Mouse (Mus musculus): ENCODE results near the gene Afp. TPM values are rescaled to one million over a fixed set of nuclear protein-coding genes. Genes with fewer than 3 reads are reported as not detected.

Afp gene
- total and polyA plus RNA-seq, 2 experiments from 2014 or later: 0.51 to 6.1 TPM

- no peak within 1 kb of the TSS for H3K4me2 ChIP-seq (ENCODE audit: low read depth, low read length)
- WGBS: 88% methylated on average over 8 of the region's 8 CpGs
- ATAC-seq (ENCODE audit: insufficient read depth, low read depth): no peak
- no peak for DNase-seq (ENCODE audit: low spot score)
- no peak within 1 kb of the TSS for H3K27ac ChIP-seq (ENCODE audit: low read depth)
- H3K9me3 ChIP-seq (replicated peaks; ENCODE audit: control insufficient read depth, low read length): no peaks in the 10 kb centered on the region
- no peaks in the 10 kb centered on the region for H3K27me3 ChIP-seq (ENCODE audit: control insufficient read depth, insufficient read depth, low read length)
- no peaks in the 10 kb centered on the region for H3K36me3 ChIP-seq (replicated peaks; ENCODE audit: control insufficient read depth, insufficient read depth, low read length)
- no peak within 1 kb of the TSS for H3K9ac ChIP-seq (replicated peaks; ENCODE audit: low read depth, low read length)
- no peak within 1 kb of the TSS for H3K4me3 ChIP-seq (ENCODE audit: low read depth, low read length)
- H3K4me1 ChIP-seq (ENCODE audit: control insufficient read depth, insufficient read depth): no peaks in the 10 kb centered on the region
- TF ChIP-seq EP300 (IDR thresholded peaks at IDR 0.05; ENCODE audit: low read depth) (no peak), CTCF (IDR thresholded peaks at IDR 0.05; ENCODE audit: low read depth) (no peak)
These were observed 29.9 kb upstream of the Afp start, which contains the start of gene Alb for GRCm38 (mm10) chr5:90460619-90461018. TSS of gene Alb (plus strand) at chr5:90460897.

- ATAC-seq (ENCODE audit: insufficient read depth, low read depth) (no peak), DNase-seq (ENCODE audit: low spot score) (no peak)
- Histone ChIP-seq H3K4me2 (ENCODE audit: low read depth, low read length) (no peak overlapping the region), H3K4me3 (ENCODE audit: low read depth, low read length) (no peak overlapping the region), H3K9ac (replicated peaks; ENCODE audit: low read depth, low read length) (no peak overlapping the region), H3K4me1 (ENCODE audit: control insufficient read depth, insufficient read depth) (no peaks in the 10 kb centered on the region), H3K27me3 (ENCODE audit: control insufficient read depth, insufficient read depth, low read length) (no peaks in the 10 kb centered on the region), H3K36me3 (replicated peaks; ENCODE audit: control insufficient read depth, insufficient read depth, low read length) (no peaks in the 10 kb centered on the region), H3K9me3 (replicated peaks; ENCODE audit: control insufficient read depth, low read length) (no peaks in the 10 kb centered on the region), H3K27ac (ENCODE audit: low read depth) (no peak overlapping the region)
- no peak for TF ChIP-seq CTCF (IDR thresholded peaks at IDR 0.05; ENCODE audit: low read depth)
- 73% methylated on average over 4 of the region's 4 CpGs for whole genome bisulfite sequencing
These were observed 23.7 kb upstream of the Afp start for GRCm38 (mm10) chr5:90466806-90467205.

GRCm38 (mm10) chr5:90467245-90467644 is 23.3 kb upstream of the Afp start:
- Histone ChIP-seq H3K27me3 (ENCODE audit: control insufficient read depth, insufficient read depth, low read length) (no peaks in the 10 kb centered on the region), H3K9ac (replicated peaks; ENCODE audit: low read depth, low read length) (no peak overlapping the region), H3K4me3 (ENCODE audit: low read depth, low read length) (no peak overlapping the region), H3K4me1 (ENCODE audit: control insufficient read depth, insufficient read depth) (no peaks in the 10 kb centered on the region), H3K9me3 (replicated peaks; ENCODE audit: control insufficient read depth, low read length) (no peaks in the 10 kb centered on the region), H3K27ac (ENCODE audit: low read depth) (no peak overlapping the region), H3K4me2 (ENCODE audit: low read depth, low read length) (no peak overlapping the region), H3K36me3 (replicated peaks; ENCODE audit: control insufficient read depth, insufficient read depth, low read length) (no peaks in the 10 kb centered on the region)
- 59% methylated on average over 6 of the region's 6 CpGs for WGBS
- ATAC-seq (ENCODE audit: insufficient read depth, low read depth): no peak
- TF ChIP-seq EP300 (IDR thresholded peaks at IDR 0.05; ENCODE audit: low read depth) (no peak), CTCF (IDR thresholded peaks at IDR 0.05; ENCODE audit: low read depth) (no peak)
- no peak for DNase-seq (ENCODE audit: low spot score)

- WGBS: 78% methylated on average over 3 of the region's 3 CpGs
- Histone ChIP-seq H3K4me1 (ENCODE audit: control insufficient read depth, insufficient read depth) (no peaks in the 10 kb centered on the region), H3K36me3 (replicated peaks; ENCODE audit: control insufficient read depth, insufficient read depth, low read length) (no peaks in the 10 kb centered on the region), H3K9ac (replicated peaks; ENCODE audit: low read depth, low read length) (no peak overlapping the region), H3K9me3 (replicated peaks; ENCODE audit: control insufficient read depth, low read length) (no peaks in the 10 kb centered on the region), H3K27me3 (ENCODE audit: control insufficient read depth, insufficient read depth, low read length) (no peaks in the 10 kb centered on the region), H3K27ac (ENCODE audit: low read depth) (no peak overlapping the region), H3K4me3 (ENCODE audit: low read depth, low read length) (no peak overlapping the region), H3K4me2 (ENCODE audit: low read depth, low read length) (no peak overlapping the region)
- DNase-seq (ENCODE audit: low spot score): no peak
- TF ChIP-seq EP300 (IDR thresholded peaks at IDR 0.05; ENCODE audit: low read depth) (no peak), CTCF (IDR thresholded peaks at IDR 0.05; ENCODE audit: low read depth) (no peak)
- no peak for ATAC-seq (ENCODE audit: insufficient read depth, low read depth)
These were observed 19.7 kb upstream of the Afp start for GRCm38 (mm10) chr5:90470836-90471235.

- H3K4me2 ChIP-seq (ENCODE audit: low read depth, low read length): no peak overlapping the region
- no peak overlapping the region for H3K9ac ChIP-seq (replicated peaks; ENCODE audit: low read depth, low read length)
- no peaks in the 10 kb centered on the region for H3K27me3 ChIP-seq (ENCODE audit: control insufficient read depth, insufficient read depth, low read length)
- ATAC-seq (ENCODE audit: insufficient read depth, low read depth) (no peak), DNase-seq (ENCODE audit: low spot score) (no peak)
- TF ChIP-seq CTCF (IDR thresholded peaks at IDR 0.05; ENCODE audit: low read depth) (no peak), EP300 (IDR thresholded peaks at IDR 0.05; ENCODE audit: low read depth) (no peak)
- no peak overlapping the region for H3K27ac ChIP-seq (ENCODE audit: low read depth)
- H3K4me1 ChIP-seq (ENCODE audit: control insufficient read depth, insufficient read depth): no peaks in the 10 kb centered on the region
- WGBS: 75% methylated on average over 4 of the region's 4 CpGs
- no peaks in the 10 kb centered on the region for H3K36me3 ChIP-seq (replicated peaks; ENCODE audit: control insufficient read depth, insufficient read depth, low read length)
- H3K4me3 ChIP-seq (ENCODE audit: low read depth, low read length): no peak overlapping the region
- H3K9me3 ChIP-seq (replicated peaks; ENCODE audit: control insufficient read depth, low read length): no peaks in the 10 kb centered on the region
These were observed 16.6 kb upstream of the Afp start for GRCm38 (mm10) chr5:90473902-90474301.

GRCm38 (mm10) chr5:90474369-90474768 is 16.2 kb upstream of the Afp start:
- 76% methylated on average over 5 of the region's 5 CpGs for WGBS
- no peaks in the 10 kb centered on the region for H3K27me3 ChIP-seq (ENCODE audit: control insufficient read depth, insufficient read depth, low read length)
- H3K9me3 ChIP-seq (replicated peaks; ENCODE audit: control insufficient read depth, low read length): no peaks in the 10 kb centered on the region
- no peaks in the 10 kb centered on the region for H3K4me1 ChIP-seq (ENCODE audit: control insufficient read depth, insufficient read depth)
- no peak overlapping the region for H3K4me3 ChIP-seq (ENCODE audit: low read depth, low read length)
- no peak overlapping the region for H3K27ac ChIP-seq (ENCODE audit: low read depth)
- DNase-seq (ENCODE audit: low spot score) (no peak), ATAC-seq (ENCODE audit: insufficient read depth, low read depth) (no peak)
- no peaks in the 10 kb centered on the region for H3K36me3 ChIP-seq (replicated peaks; ENCODE audit: control insufficient read depth, insufficient read depth, low read length)
- no peak overlapping the region for H3K4me2 ChIP-seq (ENCODE audit: low read depth, low read length)
- H3K9ac ChIP-seq (replicated peaks; ENCODE audit: low read depth, low read length): no peak overlapping the region
- TF ChIP-seq EP300 (IDR thresholded peaks at IDR 0.05; ENCODE audit: low read depth): no peak
- TF ChIP-seq CTCF (IDR thresholded peaks at IDR 0.05; ENCODE audit: low read depth): no peak

Data from heart, postnatal 0 days (tissue).